Mouse (Mus musculus) stomach, postnatal 0 days (tissue): ENCODE measurements at regions not wholly inside any gene's neighbourhood (a gene's known extent, or its start where the extent isn't known, plus 50 kb on each side); places are given as distances from the start of the nearest gene placed in this dataset.

Experiments used
- CTCF ChIP-seq: IDR thresholded peaks from 2 replicates; pipeline ENCODE4 v1.5.1; 2016; ENCODE audit warnings: antibody characterized with exemption, low read depth, mild to moderate bottlenecking, moderate library complexity
- EP300 ChIP-seq: optimal IDR thresholded peaks from 2 replicates; pipeline ENCODE3; 2016; ENCODE audit warnings: antibody characterized with exemption

DNA sequence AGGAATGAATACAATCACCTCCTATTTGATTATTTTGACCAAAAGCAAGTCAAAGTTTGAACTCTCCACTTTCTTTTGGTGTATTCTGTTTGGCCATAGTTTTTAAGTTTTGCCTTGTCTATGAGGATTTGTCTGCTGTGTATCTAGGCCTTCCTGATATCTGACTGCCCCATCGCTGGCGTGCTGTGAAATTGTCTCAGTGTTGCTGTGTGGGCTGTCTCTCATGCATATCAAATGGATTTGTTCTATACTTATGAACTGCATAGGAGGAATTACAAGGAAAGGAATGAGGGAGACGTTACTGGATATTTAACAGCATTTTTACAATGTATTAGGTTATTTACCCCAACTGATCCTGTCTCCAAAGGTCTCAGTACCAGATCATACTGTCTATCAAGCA lies 1003.5 kb downstream of the Cdh11 start:
- TF ChIP-seq EP300: no peak
- TF ChIP-seq CTCF: no peak
